Mouse (Mus musculus): Measurements from ENCODE around the gene Nubp1. TPM values are rescaled to one million over a fixed set of nuclear protein-coding genes. Genes with fewer than 3 reads are reported as not detected.

Gene Nubp1
- polyA plus RNA-seq (2015; fragmentation: Nextera tagmentation; extraction: Ambion mirVana), result 69.9 and 71.8 TPM in 2 replicates

DNA sequence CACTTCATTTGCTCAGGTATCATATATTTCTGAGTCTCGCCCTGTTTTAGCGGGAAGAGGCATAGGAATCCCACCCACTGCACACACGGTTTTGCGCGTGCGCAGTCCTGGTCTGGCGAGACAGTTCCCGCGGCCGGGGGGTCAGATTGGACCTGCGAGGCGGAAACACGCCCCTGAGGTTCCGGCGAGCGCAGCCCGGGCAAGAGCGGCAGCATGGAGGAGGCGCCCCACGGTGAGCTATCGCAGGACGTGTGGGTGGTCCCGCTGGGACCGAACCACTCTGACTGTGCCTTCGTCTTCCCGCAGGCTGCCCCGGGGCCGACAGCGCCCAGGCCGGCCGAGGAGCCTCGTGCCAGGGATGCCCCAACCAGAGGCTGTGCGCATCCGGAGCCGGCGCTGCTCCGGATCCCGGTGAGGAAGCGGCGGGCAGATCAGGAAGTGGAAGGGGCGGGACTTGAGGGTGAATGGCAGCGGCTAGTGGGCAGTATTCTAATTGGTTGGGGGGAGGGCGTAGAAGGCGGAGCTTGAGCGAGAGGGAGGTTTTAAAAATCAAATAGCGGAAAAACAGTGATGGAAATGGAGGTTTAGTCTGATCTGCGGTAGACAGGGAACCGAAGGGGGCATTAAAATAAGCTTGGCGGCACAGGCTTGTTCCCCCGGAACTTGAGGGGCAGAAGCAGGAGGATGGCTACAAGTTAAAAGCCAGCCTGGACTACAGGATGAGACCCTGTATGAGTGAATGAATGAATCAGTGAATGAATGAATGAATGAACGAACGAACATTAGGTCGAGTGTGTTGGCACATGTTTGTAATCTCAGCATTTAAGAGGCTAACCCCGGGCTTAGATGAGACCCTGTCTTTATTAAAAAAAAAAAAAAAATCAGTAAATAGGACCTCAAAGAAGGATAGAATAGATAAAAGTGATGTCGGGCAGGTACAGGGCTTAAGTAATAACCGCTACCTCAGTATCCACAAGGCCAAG lies at the start of gene Nubp1:
Gene Nubp1, plus strand, starts transcription at position 185 of the 983 bp plus-strand sequence.
- Histone ChIP-seq H3K4me3 (ENCODE audit: low read length) (peak within 1 kb of the TSS; percentile 86), H3K36me3 (ENCODE audit: insufficient read depth, low read length) (peaks cover 27% of the 10 kb centered on the region), H3K9ac (replicated peaks; ENCODE audit: low read length) (peak within 1 kb of the TSS; percentile 89), H3K4me2 (replicated peaks; ENCODE audit: low read depth, low read length) (peak within 1 kb of the TSS; percentile 84), H3K27me3 (ENCODE audit: insufficient read depth, low read length) (no peaks in the 10 kb centered on the region), H3K9me3 (ENCODE audit: low read length) (no peaks in the 10 kb centered on the region), H3K4me1 (ENCODE audit: insufficient read depth, low read length) (peaks cover 13% of the 10 kb centered on the region), H3K27ac (ENCODE audit: low read length) (peak within 1 kb of the TSS; percentile 97)
- peak; percentile 97 for ATAC-seq (ENCODE audit: low FRiP score, low TSS enrichment)
- WGBS, result 2% methylated on average over 56 of the region's 56 CpGs

DNA sequence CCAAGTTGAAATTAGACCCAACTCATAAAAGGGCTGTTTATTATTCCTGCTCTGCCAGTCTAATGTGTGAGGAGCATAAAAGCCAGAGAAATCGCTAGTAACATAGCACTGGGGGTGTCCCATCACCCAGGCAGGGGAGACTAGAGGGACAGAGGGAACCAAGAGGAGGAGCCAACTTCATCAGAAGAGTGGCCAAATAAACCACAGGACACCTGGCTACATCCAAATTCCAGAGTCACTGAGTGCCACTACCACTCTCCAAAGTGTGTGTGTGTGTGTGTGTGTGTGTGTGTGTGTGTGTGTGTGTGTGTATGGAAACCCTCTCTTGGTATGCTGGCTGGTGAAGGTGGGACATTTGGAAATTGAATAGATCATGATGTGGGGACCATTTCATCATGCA lies 48.7 kb upstream of the Nubp1 start:
- H3K9ac ChIP-seq (replicated peaks; ENCODE audit: low read length), result no peak overlapping the region
- H3K27me3 ChIP-seq (ENCODE audit: insufficient read depth, low read length), result no peaks in the 10 kb centered on the region
- no peaks in the 10 kb centered on the region for H3K36me3 ChIP-seq (ENCODE audit: insufficient read depth, low read length)
- no peak overlapping the region for H3K27ac ChIP-seq (ENCODE audit: low read length)
- no peaks in the 10 kb centered on the region for H3K9me3 ChIP-seq (ENCODE audit: low read length)
- H3K4me2 ChIP-seq (replicated peaks; ENCODE audit: low read depth, low read length), result no peak overlapping the region
- no peak for ATAC-seq (ENCODE audit: low FRiP score, low TSS enrichment)
- 30% methylated on average over 1 of the region's 1 CpGs for WGBS
- peaks cover 11% of the 10 kb centered on the region for H3K4me1 ChIP-seq (ENCODE audit: insufficient read depth, low read length)
- no peak overlapping the region for H3K4me3 ChIP-seq (ENCODE audit: low read length)

DNA sequence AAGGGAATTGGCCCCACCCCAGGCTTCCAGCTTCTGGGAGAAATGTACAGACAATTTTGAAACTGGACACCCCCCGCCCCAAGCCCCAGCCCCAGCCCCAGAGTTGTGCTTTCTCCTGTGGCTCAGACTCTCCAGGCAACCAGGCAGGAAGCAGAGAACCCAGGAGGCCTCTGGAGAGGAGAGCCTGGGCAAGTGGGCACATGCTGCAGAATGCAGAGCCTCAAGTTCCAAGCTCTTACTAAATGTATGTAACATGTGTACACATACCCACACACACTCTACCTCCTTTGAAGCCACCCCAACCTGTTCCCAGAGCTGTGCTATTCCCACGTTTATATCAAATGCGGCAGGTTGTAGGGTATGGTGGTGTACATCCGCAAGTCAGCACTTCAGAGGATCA lies 46.0 kb upstream of the Nubp1 start:
- no peaks in the 10 kb centered on the region for H3K9me3 ChIP-seq (ENCODE audit: low read length)
- peak overlapping the region; percentile 73 for H3K27ac ChIP-seq (ENCODE audit: low read length)
- no peak overlapping the region for H3K4me3 ChIP-seq (ENCODE audit: low read length)
- no peaks in the 10 kb centered on the region for H3K27me3 ChIP-seq (ENCODE audit: insufficient read depth, low read length)
- no peaks in the 10 kb centered on the region for H3K36me3 ChIP-seq (ENCODE audit: insufficient read depth, low read length)
- peak overlapping the region; percentile 11; the same call in 1 of the 2 replicates for H3K9ac ChIP-seq (replicated peaks; ENCODE audit: low read length)
- no peak for ATAC-seq (ENCODE audit: low FRiP score, low TSS enrichment)
- H3K4me2 ChIP-seq (replicated peaks; ENCODE audit: low read depth, low read length), result no peak overlapping the region
- 73% methylated on average over 4 of the region's 4 CpGs for WGBS
- peaks cover 25% of the 10 kb centered on the region for H3K4me1 ChIP-seq (ENCODE audit: insufficient read depth, low read length)

DNA sequence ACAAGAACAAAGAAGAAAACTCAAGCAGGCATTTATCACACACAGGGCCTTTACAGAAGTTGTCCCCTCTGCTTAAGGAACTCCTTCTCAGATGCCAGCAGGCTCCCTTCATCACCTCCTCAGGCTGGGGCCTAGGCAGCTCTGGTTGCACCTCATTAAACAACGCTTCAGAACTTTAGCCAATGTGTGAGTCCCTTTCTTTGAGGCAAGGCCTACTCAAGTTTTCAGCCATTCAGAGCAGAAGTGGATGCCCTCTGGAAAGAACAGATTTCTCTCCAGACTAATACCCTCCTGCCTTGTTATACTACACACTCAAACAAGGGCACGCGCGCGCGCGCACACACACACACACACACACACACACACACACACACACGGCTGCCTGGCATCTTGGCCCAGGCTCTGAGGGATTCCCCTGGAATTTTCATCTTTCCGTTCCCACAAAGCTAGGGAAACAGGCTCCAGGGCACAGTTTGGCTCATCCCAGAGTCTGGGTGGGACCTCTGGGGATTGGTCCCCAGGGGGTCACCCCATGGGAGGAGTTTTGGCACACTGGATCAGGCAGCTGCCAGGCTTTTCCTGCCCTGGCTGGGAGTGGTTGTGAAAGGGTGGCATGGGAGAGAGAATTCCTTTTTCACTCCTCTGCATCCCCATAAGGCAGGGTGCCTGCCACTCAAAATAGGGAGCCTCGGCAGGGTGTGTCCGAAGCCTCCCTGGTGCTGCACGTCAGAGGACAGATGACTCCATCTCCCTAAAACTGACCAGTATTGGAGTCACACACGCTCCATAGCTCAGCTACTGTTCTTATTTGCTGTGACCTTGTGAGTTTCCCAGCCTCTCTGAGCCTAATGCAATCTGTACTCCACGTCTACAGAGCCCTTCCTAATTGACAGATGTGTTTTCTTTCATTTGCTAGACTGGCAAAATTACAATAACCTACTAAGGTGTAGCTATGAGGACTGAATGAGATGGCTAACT lies 45.2 kb upstream of the Nubp1 start:
- H3K9me3 ChIP-seq (ENCODE audit: low read length), result no peaks in the 10 kb centered on the region
- H3K4me2 ChIP-seq (replicated peaks; ENCODE audit: low read depth, low read length), result no peak overlapping the region
- 61% methylated on average over 14 of the region's 14 CpGs for whole genome bisulfite sequencing
- peak; percentile 43 for ATAC-seq (ENCODE audit: low FRiP score, low TSS enrichment)
- no peak overlapping the region for H3K4me3 ChIP-seq (ENCODE audit: low read length)
- H3K4me1 ChIP-seq (ENCODE audit: insufficient read depth, low read length), result peaks cover 25% of the 10 kb centered on the region
- H3K27ac ChIP-seq (ENCODE audit: low read length), result peak overlapping the region; percentile 73
- H3K9ac ChIP-seq (replicated peaks; ENCODE audit: low read length), result peak overlapping the region; percentile 11; the same call in 1 of the 2 replicates
- no peaks in the 10 kb centered on the region for H3K36me3 ChIP-seq (ENCODE audit: insufficient read depth, low read length)
- no peaks in the 10 kb centered on the region for H3K27me3 ChIP-seq (ENCODE audit: insufficient read depth, low read length)

DNA sequence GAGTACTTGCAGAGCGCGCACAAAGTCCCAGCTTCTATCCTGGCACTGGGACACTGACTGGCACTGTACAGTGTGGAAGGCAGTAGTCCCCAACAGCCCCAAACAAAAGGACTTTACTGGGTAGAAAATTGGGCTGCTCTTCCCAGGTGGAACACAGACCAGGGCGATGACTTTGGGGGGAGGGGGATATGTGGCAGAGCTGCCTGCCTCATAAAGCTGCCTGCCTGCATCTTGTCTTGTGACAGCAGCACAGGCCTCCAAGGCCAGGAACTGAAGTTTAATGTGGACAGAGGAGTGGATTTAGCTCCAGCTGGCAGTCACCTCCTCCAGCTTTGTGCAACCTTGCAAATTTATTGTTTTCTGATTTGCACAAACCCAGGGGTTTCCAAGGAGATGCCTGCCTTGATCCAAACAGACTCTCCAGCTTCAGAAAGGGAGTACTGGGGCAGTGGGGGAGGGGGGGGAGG lies 42.2 kb upstream of the Nubp1 start:
- Histone ChIP-seq H3K27ac (ENCODE audit: low read length) (peak overlapping the region; percentile 41; the same call in 1 of the 2 replicates), H3K4me1 (ENCODE audit: insufficient read depth, low read length) (peaks cover 25% of the 10 kb centered on the region), H3K9ac (replicated peaks; ENCODE audit: low read length) (no peak overlapping the region), H3K27me3 (ENCODE audit: insufficient read depth, low read length) (no peaks in the 10 kb centered on the region), H3K4me2 (replicated peaks; ENCODE audit: low read depth, low read length) (no peak overlapping the region), H3K4me3 (ENCODE audit: low read length) (no peak overlapping the region), H3K9me3 (ENCODE audit: low read length) (no peaks in the 10 kb centered on the region), H3K36me3 (ENCODE audit: insufficient read depth, low read length) (no peaks in the 10 kb centered on the region)
- ATAC-seq (ENCODE audit: low FRiP score, low TSS enrichment), result peak; percentile 57; the same call in 1 of the 2 replicates
- WGBS, result 58% methylated on average over 3 of the region's 3 CpGs

DNA sequence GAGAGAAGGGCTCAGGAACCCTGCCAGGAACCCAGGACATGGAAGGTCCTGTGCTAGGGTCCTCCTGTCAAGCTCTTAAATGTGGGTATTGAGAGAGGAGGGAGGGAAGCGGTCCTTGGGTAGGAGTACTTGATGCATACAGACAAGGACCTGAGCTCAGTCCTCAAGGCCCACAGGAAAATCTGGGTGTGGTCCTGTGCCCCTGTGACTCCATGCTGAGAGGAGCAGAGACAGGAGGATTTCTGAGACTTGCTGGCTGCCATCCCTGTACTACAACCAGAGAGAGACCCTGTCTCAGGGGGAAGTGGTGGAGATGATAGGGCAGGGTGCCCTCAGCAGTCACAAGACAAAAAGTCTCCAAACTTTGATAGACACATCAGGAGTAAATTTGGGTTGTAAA lies 41.8 kb upstream of the Nubp1 start:
- Histone ChIP-seq H3K4me2 (replicated peaks; ENCODE audit: low read depth, low read length) (no peak overlapping the region), H3K9ac (replicated peaks; ENCODE audit: low read length) (0 out of 2 replicates have a peak overlapping the region, but pooled peaks have one; percentile 1), H3K27me3 (ENCODE audit: insufficient read depth, low read length) (no peaks in the 10 kb centered on the region), H3K9me3 (ENCODE audit: low read length) (no peaks in the 10 kb centered on the region), H3K27ac (ENCODE audit: low read length) (peak overlapping the region; percentile 83), H3K4me1 (ENCODE audit: insufficient read depth, low read length) (peaks cover 26% of the 10 kb centered on the region), H3K4me3 (ENCODE audit: low read length) (no peak overlapping the region), H3K36me3 (ENCODE audit: insufficient read depth, low read length) (no peaks in the 10 kb centered on the region)
- ATAC-seq (ENCODE audit: low FRiP score, low TSS enrichment), result no peak
- WGBS, result 50% methylated on average over 1 of the region's 1 CpGs

DNA sequence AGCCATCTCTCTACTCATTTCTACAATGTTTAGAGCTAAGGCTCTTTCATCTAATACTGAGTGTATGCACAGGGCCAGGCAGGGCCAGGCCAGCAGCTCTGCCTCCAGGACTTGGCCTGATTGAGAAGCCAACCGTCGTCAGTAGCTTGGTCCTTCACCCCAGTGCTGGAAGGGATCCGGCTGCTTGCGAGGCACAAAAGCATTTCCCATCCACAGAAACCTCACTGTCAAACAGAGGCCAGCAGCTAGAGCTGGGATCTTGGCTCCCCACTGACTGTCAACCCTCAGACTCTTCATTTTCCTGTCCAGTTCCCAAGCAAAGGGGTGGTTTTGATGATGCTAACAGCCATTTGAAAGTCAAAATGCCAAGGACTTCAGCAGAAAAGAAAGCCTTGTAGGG lies 39.4 kb upstream of the Nubp1 start:
- ATAC-seq (ENCODE audit: low FRiP score, low TSS enrichment), result no peak
- peaks cover 20% of the 10 kb centered on the region for H3K4me1 ChIP-seq (ENCODE audit: insufficient read depth, low read length)
- H3K9me3 ChIP-seq (ENCODE audit: low read length), result no peaks in the 10 kb centered on the region
- no peaks in the 10 kb centered on the region for H3K27me3 ChIP-seq (ENCODE audit: insufficient read depth, low read length)
- H3K4me3 ChIP-seq (ENCODE audit: low read length), result no peak overlapping the region
- no peak overlapping the region for H3K4me2 ChIP-seq (replicated peaks; ENCODE audit: low read depth, low read length)
- no peak overlapping the region for H3K9ac ChIP-seq (replicated peaks; ENCODE audit: low read length)
- no peaks in the 10 kb centered on the region for H3K36me3 ChIP-seq (ENCODE audit: insufficient read depth, low read length)
- H3K27ac ChIP-seq (ENCODE audit: low read length), result no peak overlapping the region
- 76% methylated on average over 4 of the region's 4 CpGs for WGBS

DNA sequence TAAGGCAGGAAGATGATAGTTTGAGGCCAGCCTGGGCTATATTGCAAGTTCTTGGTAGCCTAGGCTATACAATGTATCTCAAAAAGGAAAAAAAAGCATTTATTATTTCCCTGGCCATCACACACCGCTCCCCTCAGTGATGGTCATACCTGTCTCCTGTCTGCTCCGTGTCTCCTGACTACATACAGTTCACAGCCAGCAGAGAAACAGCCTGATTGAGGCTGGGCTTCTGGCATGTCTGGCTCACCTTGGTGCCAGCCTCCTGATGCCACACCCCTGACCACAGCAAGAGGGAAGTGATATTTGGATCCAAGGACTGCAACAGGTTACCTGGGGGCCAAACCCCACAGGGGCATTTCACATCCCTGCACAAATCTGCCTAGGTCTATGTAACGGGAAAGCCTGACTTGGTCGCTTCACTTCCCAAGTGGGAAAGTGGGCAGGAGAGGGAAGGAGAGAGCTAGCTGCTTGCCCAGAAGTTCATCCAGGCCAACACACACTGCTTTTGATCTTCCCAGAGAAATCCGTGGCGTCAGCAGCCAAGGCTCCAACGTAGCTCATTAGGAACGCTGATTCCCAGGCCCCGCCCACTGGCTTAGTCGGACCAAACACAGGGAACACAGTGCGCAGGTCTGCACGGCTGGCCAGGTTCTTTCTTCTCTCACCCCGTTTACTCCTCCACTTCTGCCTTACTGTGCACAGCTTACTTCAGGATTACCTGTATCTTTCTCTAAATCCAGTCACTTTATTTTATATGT lies 37.3 kb upstream of the Nubp1 start:
- no peaks in the 10 kb centered on the region for H3K27me3 ChIP-seq (ENCODE audit: insufficient read depth, low read length)
- peak overlapping the region; percentile 46; the same call in 1 of the 2 replicates for H3K9ac ChIP-seq (replicated peaks; ENCODE audit: low read length)
- H3K4me2 ChIP-seq (replicated peaks; ENCODE audit: low read depth, low read length), result peak overlapping the region; percentile 47
- H3K4me1 ChIP-seq (ENCODE audit: insufficient read depth, low read length), result peaks cover 20% of the 10 kb centered on the region
- peak; percentile 67; the same call in 1 of the 2 replicates for ATAC-seq (ENCODE audit: low FRiP score, low TSS enrichment)
- no peaks in the 10 kb centered on the region for H3K9me3 ChIP-seq (ENCODE audit: low read length)
- no peak overlapping the region for H3K4me3 ChIP-seq (ENCODE audit: low read length)
- no peak overlapping the region for H3K27ac ChIP-seq (ENCODE audit: low read length)
- no peaks in the 10 kb centered on the region for H3K36me3 ChIP-seq (ENCODE audit: insufficient read depth, low read length)
- 25% methylated on average over 13 of the region's 13 CpGs for WGBS

DNA sequence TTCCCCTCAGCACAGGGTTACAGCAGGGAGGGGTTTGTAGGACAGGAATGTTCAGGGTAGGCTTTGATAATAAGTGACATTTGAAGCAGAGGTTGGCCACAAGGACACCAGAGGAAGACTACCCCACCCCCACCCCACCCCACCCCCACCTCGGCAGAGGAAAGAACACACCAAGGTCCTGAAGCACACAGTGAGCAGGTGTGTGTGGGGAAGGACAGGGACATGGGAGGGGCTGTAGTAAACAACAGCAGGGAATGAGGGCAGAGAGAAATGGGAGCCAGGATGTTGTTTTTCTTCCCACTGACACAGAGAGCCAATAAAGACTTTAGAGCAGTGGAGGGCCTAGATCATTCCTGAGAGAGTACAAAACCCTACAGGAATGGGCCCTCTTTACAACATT lies 34.5 kb upstream of the Nubp1 start:
- no peak overlapping the region for H3K9ac ChIP-seq (replicated peaks; ENCODE audit: low read length)
- 0% methylated on average over 1 of the region's 1 CpGs for WGBS
- no peak overlapping the region for H3K27ac ChIP-seq (ENCODE audit: low read length)
- no peaks in the 10 kb centered on the region for H3K36me3 ChIP-seq (ENCODE audit: insufficient read depth, low read length)
- H3K4me1 ChIP-seq (ENCODE audit: insufficient read depth, low read length), result peaks cover 10% of the 10 kb centered on the region; the same call in 1 of the 2 replicates
- no peak overlapping the region for H3K4me2 ChIP-seq (replicated peaks; ENCODE audit: low read depth, low read length)
- no peaks in the 10 kb centered on the region for H3K27me3 ChIP-seq (ENCODE audit: insufficient read depth, low read length)
- H3K9me3 ChIP-seq (ENCODE audit: low read length), result no peaks in the 10 kb centered on the region
- ATAC-seq (ENCODE audit: low FRiP score, low TSS enrichment), result no peak
- no peak overlapping the region for H3K4me3 ChIP-seq (ENCODE audit: low read length)

Measured in kidney, embryonic 16.5 days (tissue).